Mouse (Mus musculus): Measurements from ENCODE around the gene Klre1. TPM values are rescaled to one million over a fixed set of nuclear protein-coding genes. Genes with fewer than 3 reads are reported as not detected.

Klre1 gene
- polyA plus RNA-seq, 1 experiment from 2014 or later = not detected

- Histone ChIP-seq H3K27ac (replicated peaks) (no peak overlapping the region), H3K27me3 (replicated peaks) (no peaks in the 10 kb centered on the region), H3K9ac (no peak overlapping the region), H3K9me3 (no peaks in the 10 kb centered on the region), H3K4me2 (no peak overlapping the region), H3K4me3 (no peak overlapping the region), H3K4me1 (0 out of 2 replicates have a peak, but pooled peaks cover 5% of the 10 kb centered on the region), H3K36me3 (peaks cover 38% of the 10 kb centered on the region)
- ATAC-seq (ENCODE audit: extremely low read depth, insufficient number of reproducible peaks, low FRiP score, low TSS enrichment) = no peak
- WGBS = 59% methylated on average over 6 of the region's 6 CpGs
Measured at GRCm38 (mm10) chr6:129543709-129544606, 33.7 kb upstream of the Klre1 start.

- no peaks in the 10 kb centered on the region for H3K9me3 ChIP-seq
- H3K4me1 ChIP-seq = 0 out of 2 replicates have a peak, but pooled peaks cover 5% of the 10 kb centered on the region
- no peak overlapping the region for H3K4me2 ChIP-seq
- 72% methylated on average over 2 of the region's 2 CpGs for WGBS
- peaks cover 6% of the 10 kb centered on the region for H3K36me3 ChIP-seq
- no peak overlapping the region for H3K9ac ChIP-seq
- no peak for ATAC-seq (ENCODE audit: extremely low read depth, insufficient number of reproducible peaks, low FRiP score, low TSS enrichment)
- no peak overlapping the region for H3K4me3 ChIP-seq
- no peak overlapping the region for H3K27ac ChIP-seq (replicated peaks)
- H3K27me3 ChIP-seq (replicated peaks) = no peaks in the 10 kb centered on the region
Measured at GRCm38 (mm10) chr6:129547277-129547676, 30.4 kb upstream of the Klre1 start.

GRCm38 (mm10) chr6:129548009-129548408 lies 29.7 kb upstream of the Klre1 start:
- Histone ChIP-seq H3K27ac (replicated peaks) (no peak overlapping the region), H3K4me1 (0 out of 2 replicates have a peak, but pooled peaks cover 5% of the 10 kb centered on the region), H3K9ac (no peak overlapping the region), H3K9me3 (no peaks in the 10 kb centered on the region), H3K36me3 (no peaks in the 10 kb centered on the region), H3K4me3 (no peak overlapping the region), H3K4me2 (no peak overlapping the region), H3K27me3 (replicated peaks) (no peaks in the 10 kb centered on the region)
- no peak for ATAC-seq (ENCODE audit: extremely low read depth, insufficient number of reproducible peaks, low FRiP score, low TSS enrichment)
- 66% methylated on average over 3 of the region's 3 CpGs for WGBS

- peaks cover 5% of the 10 kb centered on the region; the same call in 1 of the 2 replicates for H3K4me1 ChIP-seq
- H3K4me3 ChIP-seq = no peak overlapping the region
- H3K27me3 ChIP-seq (replicated peaks) = no peaks in the 10 kb centered on the region
- no peaks in the 10 kb centered on the region for H3K9me3 ChIP-seq
- H3K27ac ChIP-seq (replicated peaks) = no peak overlapping the region
- H3K4me2 ChIP-seq = no peak overlapping the region
- H3K9ac ChIP-seq = no peak overlapping the region
- H3K36me3 ChIP-seq = no peaks in the 10 kb centered on the region
- no peak for ATAC-seq (ENCODE audit: extremely low read depth, insufficient number of reproducible peaks, low FRiP score, low TSS enrichment)
Measured at GRCm38 (mm10) chr6:129557298-129558023, 20.2 kb upstream of the Klre1 start.

- Histone ChIP-seq H3K27me3 (replicated peaks) (no peaks in the 10 kb centered on the region), H3K27ac (replicated peaks) (no peak overlapping the region), H3K9ac (no peak overlapping the region), H3K36me3 (no peaks in the 10 kb centered on the region), H3K9me3 (no peaks in the 10 kb centered on the region), H3K4me1 (peaks cover 5% of the 10 kb centered on the region; the same call in 1 of the 2 replicates), H3K4me2 (no peak overlapping the region), H3K4me3 (no peak overlapping the region)
- no peak; the same call in 1 of the 2 replicates for ATAC-seq (ENCODE audit: extremely low read depth, insufficient number of reproducible peaks, low FRiP score, low TSS enrichment)
- 15% methylated on average over 12 of the region's 12 CpGs for WGBS
Measured at GRCm38 (mm10) chr6:129558946-129559640, 18.6 kb upstream of the Klre1 start.

- Histone ChIP-seq H3K27me3 (replicated peaks) (no peaks in the 10 kb centered on the region), H3K4me3 (no peak overlapping the region), H3K36me3 (no peaks in the 10 kb centered on the region), H3K27ac (replicated peaks) (no peak overlapping the region), H3K9me3 (no peaks in the 10 kb centered on the region), H3K4me1 (peaks cover 5% of the 10 kb centered on the region; the same call in 1 of the 2 replicates), H3K4me2 (no peak overlapping the region), H3K9ac (no peak overlapping the region)
- 38% methylated on average over 4 of the region's 4 CpGs for WGBS
- ATAC-seq (ENCODE audit: extremely low read depth, insufficient number of reproducible peaks, low FRiP score, low TSS enrichment) = no peak
Measured at GRCm38 (mm10) chr6:129559641-129560027, 18.1 kb upstream of the Klre1 start.

- no peaks in the 10 kb centered on the region for H3K36me3 ChIP-seq
- no peaks in the 10 kb centered on the region for H3K9me3 ChIP-seq
- no peaks in the 10 kb centered on the region for H3K27me3 ChIP-seq (replicated peaks)
- H3K9ac ChIP-seq = no peak overlapping the region
- no peak overlapping the region for H3K4me3 ChIP-seq
- no peak for ATAC-seq (ENCODE audit: extremely low read depth, insufficient number of reproducible peaks, low FRiP score, low TSS enrichment)
- no peak overlapping the region for H3K27ac ChIP-seq (replicated peaks)
- WGBS = 70% methylated on average over 2 of the region's 2 CpGs
- H3K4me2 ChIP-seq = no peak overlapping the region
- H3K4me1 ChIP-seq = no peaks in the 10 kb centered on the region
Measured at GRCm38 (mm10) chr6:129565257-129565656, 12.4 kb upstream of the Klre1 start.

GRCm38 (mm10) chr6:129575315-129575714 lies 2.4 kb upstream of the Klre1 start:
- H3K9me3 ChIP-seq = no peaks in the 10 kb centered on the region
- H3K4me2 ChIP-seq = no peak overlapping the region
- H3K36me3 ChIP-seq = no peaks in the 10 kb centered on the region
- no peak overlapping the region for H3K9ac ChIP-seq
- H3K4me1 ChIP-seq = no peaks in the 10 kb centered on the region
- WGBS = 15% methylated on average over 2 of the region's 2 CpGs
- H3K4me3 ChIP-seq = no peak overlapping the region
- no peak for ATAC-seq (ENCODE audit: extremely low read depth, insufficient number of reproducible peaks, low FRiP score, low TSS enrichment)
- no peak overlapping the region for H3K27ac ChIP-seq (replicated peaks)
- H3K27me3 ChIP-seq (replicated peaks) = no peaks in the 10 kb centered on the region

GRCm38 (mm10) chr6:129581274-129581673 lies 3.6 kb downstream of the Klre1 start:
- no peak overlapping the region for H3K9ac ChIP-seq
- H3K36me3 ChIP-seq = no peaks in the 10 kb centered on the region
- no peaks in the 10 kb centered on the region for H3K27me3 ChIP-seq (replicated peaks)
- WGBS = 51% methylated on average over 4 of the region's 4 CpGs
- H3K9me3 ChIP-seq = no peaks in the 10 kb centered on the region
- H3K4me2 ChIP-seq = no peak overlapping the region
- H3K4me1 ChIP-seq = no peaks in the 10 kb centered on the region
- no peak overlapping the region for H3K27ac ChIP-seq (replicated peaks)
- no peak overlapping the region for H3K4me3 ChIP-seq
- ATAC-seq (ENCODE audit: extremely low read depth, insufficient number of reproducible peaks, low FRiP score, low TSS enrichment) = no peak

GRCm38 (mm10) chr6:129581896-129582295 lies 4.2 kb downstream of the Klre1 start:
- Histone ChIP-seq H3K27ac (replicated peaks) (no peak overlapping the region), H3K9ac (no peak overlapping the region), H3K9me3 (no peaks in the 10 kb centered on the region), H3K4me1 (no peaks in the 10 kb centered on the region), H3K4me2 (no peak overlapping the region), H3K4me3 (no peak overlapping the region), H3K36me3 (no peaks in the 10 kb centered on the region), H3K27me3 (replicated peaks) (no peaks in the 10 kb centered on the region)
- WGBS = 52% methylated on average over 4 of the region's 4 CpGs
- no peak for ATAC-seq (ENCODE audit: extremely low read depth, insufficient number of reproducible peaks, low FRiP score, low TSS enrichment)

GRCm38 (mm10) chr6:129583014-129583413 lies 5.3 kb downstream of the Klre1 start:
- Histone ChIP-seq H3K4me1 (no peaks in the 10 kb centered on the region), H3K27ac (replicated peaks) (no peak overlapping the region), H3K4me3 (no peak overlapping the region), H3K9ac (no peak overlapping the region), H3K27me3 (replicated peaks) (no peaks in the 10 kb centered on the region), H3K9me3 (no peaks in the 10 kb centered on the region), H3K36me3 (no peaks in the 10 kb centered on the region), H3K4me2 (no peak overlapping the region)
- WGBS = 59% methylated on average over 3 of the region's 3 CpGs
- no peak for ATAC-seq (ENCODE audit: extremely low read depth, insufficient number of reproducible peaks, low FRiP score, low TSS enrichment)

All from heart, embryonic 13.5 days (tissue).